25 mouse cellular contexts compared by ENCODE assay signal in genomic region chr7:113261690-113262089, GRCm38 (mm10). TPM values are rescaled to one million over a fixed set of nuclear protein-coding genes. Genes with fewer than 3 reads are reported as not detected.
DNase-seq lines count a peak whose midpoint lies in the region; ATAC-seq and TF ChIP-seq lines count a peak whose summit lies in the region.
"Had no signal": no experiment of that assay in that cellular context is flagged by ENCODE, and none has a peak within 500 bp of the region (broad histone marks: within the 10 kb centered on the region; RNA-seq: fewer than 3 reads in every experiment).

No protein-coding gene starts in this region.

- H3K4me1 ChIP-seq in intestine, embryonic 14.5 days (replicated peaks; ENCODE audit: control insufficient read depth, insufficient read depth, low read length), result no peaks in the 10 kb centered on the region
- no peaks in the 10 kb centered on the region for H3K4me1 ChIP-seq in intestine, postnatal 0 days (replicated peaks; ENCODE audit: control insufficient read depth, insufficient read depth, low read length)
- peaks cover 0 to 19% of the 10 kb centered on the region in 2 experiments; a peak in 2 of 4 replicates for H3K4me1 ChIP-seq in ES-E14 (ENCODE audit: control insufficient read depth in 2 of 2, insufficient read depth in 2 of 2, low read length in 2 of 2, poor library complexity in 1 of 2)
- peaks cover 9% of the 10 kb centered on the region for H3K4me1 ChIP-seq in intestine, embryonic 16.5 days (ENCODE audit: control insufficient read depth, insufficient read depth, low read length)

- H3K27me3 ChIP-seq in intestine, embryonic 14.5 days (replicated peaks; ENCODE audit: control insufficient read depth, insufficient read depth, low read length), result no peaks in the 10 kb centered on the region
- no peaks in the 10 kb centered on the region for H3K27me3 ChIP-seq in intestine, postnatal 0 days (replicated peaks; ENCODE audit: control insufficient read depth, insufficient read depth, low read length)
- H3K27me3 ChIP-seq in intestine, embryonic 16.5 days (replicated peaks; ENCODE audit: control insufficient read depth, insufficient read depth, low read length), result no peaks in the 10 kb centered on the region
- H3K27me3 ChIP-seq: CH12.LX; limb, embryonic 13.5 days; liver, embryonic 15.5 days; midbrain, embryonic 15.5 days; neural tube, embryonic 12.5 days had no signal

- ATAC-seq in intestine, embryonic 14.5 days (replicated peaks; ENCODE audit: low FRiP score, low TSS enrichment, low read depth), result 0 out of 2 replicates have a peak, but pooled peaks have one; percentile 55
- no peak for ATAC-seq in intestine, postnatal 0 days
- ATAC-seq in CD4-positive, CD25-positive, alpha-beta regulatory T cell, adult 4 months, result peak; percentile 29
- ATAC-seq in intestine, embryonic 16.5 days, result peak; percentile 47; the same call in 1 of the 2 replicates
- no peak for ATAC-seq in cerebellum, adult (ENCODE audit: insufficient number of reproducible peaks, low FRiP score, low TSS enrichment)
- ATAC-seq: hindbrain, embryonic 16.5 days; midbrain, embryonic 15.5 days had no signal

- H3K27ac ChIP-seq in intestine, embryonic 14.5 days (ENCODE audit: low read depth), result no peak overlapping the region
- no peak overlapping the region for H3K27ac ChIP-seq in intestine, postnatal 0 days (ENCODE audit: low read depth, low read length)
- H3K27ac ChIP-seq in ES-E14 (ENCODE audit: insufficient read depth, low read depth, low read length, poor library complexity, severe bottlenecking), result peak overlapping the region; percentile 94
- no peak overlapping the region for H3K27ac ChIP-seq in intestine, embryonic 16.5 days (ENCODE audit: low read length)
- H3K27ac ChIP-seq: hindbrain, embryonic 10.5 days; kidney, postnatal 0 days; limb, embryonic 13.5 days; liver, embryonic 15.5 days; midbrain, embryonic 15.5 days; neural tube, embryonic 12.5 days had no signal

- no peaks in the 10 kb centered on the region for H3K36me3 ChIP-seq in intestine, embryonic 14.5 days (ENCODE audit: control insufficient read depth, insufficient read depth, low read length)
- H3K36me3 ChIP-seq in intestine, postnatal 0 days (ENCODE audit: control insufficient read depth, insufficient read depth), result no peaks in the 10 kb centered on the region
- H3K36me3 ChIP-seq in ES-E14 (ENCODE audit: control insufficient read depth, insufficient read depth, low read length, poor library complexity, severe bottlenecking), result no peaks in the 10 kb centered on the region; the same call in 1 of the 2 replicates
- H3K36me3 ChIP-seq in intestine, embryonic 16.5 days (ENCODE audit: control insufficient read depth, insufficient read depth, low read length), result no peaks in the 10 kb centered on the region
- H3K36me3 ChIP-seq: hindbrain, embryonic 10.5 days; limb, embryonic 13.5 days; liver, embryonic 15.5 days; midbrain, embryonic 15.5 days; neural tube, embryonic 12.5 days had no signal

- WGBS in intestine, embryonic 14.5 days, result 38% methylated on average over 3 of the region's 3 CpGs
- WGBS in intestine, postnatal 0 days, result 37% methylated on average over 3 of the region's 3 CpGs
- WGBS in intestine, embryonic 16.5 days, result 46% methylated on average over 3 of the region's 3 CpGs

- H3K9me3 ChIP-seq in intestine, embryonic 14.5 days (ENCODE audit: control insufficient read depth, low read length), result no peaks in the 10 kb centered on the region
- no peaks in the 10 kb centered on the region for H3K9me3 ChIP-seq in intestine, postnatal 0 days (ENCODE audit: control insufficient read depth)
- no peaks in the 10 kb centered on the region for H3K9me3 ChIP-seq in ES-E14 (ENCODE audit: control insufficient read depth, insufficient read depth, low read depth, low read length)
- no peaks in the 10 kb centered on the region for H3K9me3 ChIP-seq in intestine, embryonic 16.5 days (ENCODE audit: control insufficient read depth, low read length)
- H3K9me3 ChIP-seq: hindbrain, embryonic 10.5 days; limb, embryonic 13.5 days; liver, embryonic 15.5 days; midbrain, embryonic 15.5 days; neural tube, embryonic 12.5 days had no signal

- H3K4me2 ChIP-seq in intestine, embryonic 14.5 days (ENCODE audit: low read length), result no peak overlapping the region
- H3K4me2 ChIP-seq in intestine, postnatal 0 days (replicated peaks; ENCODE audit: low read depth), result no peak overlapping the region
- no peak overlapping the region for H3K4me2 ChIP-seq in intestine, embryonic 16.5 days (ENCODE audit: low read depth, low read length)
- H3K4me2 ChIP-seq: heart, embryonic 11.5 days; limb, embryonic 13.5 days; liver, embryonic 15.5 days; midbrain, embryonic 15.5 days; neural tube, embryonic 12.5 days had no signal

- no peak for TF ChIP-seq CTCF in intestine, postnatal 0 days (IDR thresholded peaks at IDR 0.05; ENCODE audit: low read depth)

- no peak overlapping the region for H3K4me3 ChIP-seq in intestine, embryonic 14.5 days (ENCODE audit: low read depth, low read length)
- no peak overlapping the region for H3K4me3 ChIP-seq in intestine, postnatal 0 days (ENCODE audit: low read depth, low read length)
- H3K4me3 ChIP-seq in ES-E14 (ENCODE audit: insufficient read depth in 1 of 2, low read depth in 1 of 2, low read length in 2 of 2, poor library complexity in 1 of 2, severe bottlenecking in 1 of 2), result peak overlapping the region in 1 of 2 experiments; percentile 2; a peak in 1 of 4 replicates
- no peak overlapping the region for H3K4me3 ChIP-seq in intestine, embryonic 16.5 days (ENCODE audit: low read length)
- H3K4me3 ChIP-seq: hindbrain, embryonic 10.5 days; limb, embryonic 13.5 days; liver, embryonic 15.5 days; midbrain, embryonic 15.5 days; neural tube, embryonic 12.5 days had no signal

- DNase-seq in intestine, embryonic 14.5 days (ENCODE audit: low spot score), result no peak
- DNase-seq in ES-E14 (ENCODE audit: low read depth, low spot score), result no peak
- DNase-seq in ovary, postnatal 36 days (ENCODE audit: low spot score), result no peak
- DNase-seq: adrenal gland, postnatal 36 days; cerebellum, adult 18-20 months; cerebellum, postnatal 14 days; gastrocnemius, postnatal 36 days; heart, postnatal 10 days; kidney, adult 2 months; layer of hippocampus, adult 9-11 months; lung, postnatal 4 days; thymus, adult 2 months had no signal

- no peak overlapping the region for H3K9ac ChIP-seq in intestine, embryonic 14.5 days (ENCODE audit: low read length)
- no peak overlapping the region for H3K9ac ChIP-seq in intestine, postnatal 0 days (ENCODE audit: low read depth, low read length)
- H3K9ac ChIP-seq in ES-E14 (ENCODE audit: insufficient read depth, low read depth, low read length, poor library complexity, severe bottlenecking), result 0 out of 2 replicates have a peak overlapping the region, but pooled peaks have one; percentile 22
- no peak overlapping the region for H3K9ac ChIP-seq in intestine, embryonic 16.5 days (ENCODE audit: low read depth, low read length)
- H3K9ac ChIP-seq: limb, embryonic 13.5 days; liver, embryonic 15.5 days; midbrain, embryonic 15.5 days; neural tube, embryonic 12.5 days had no signal

- in situ Hi-C loops in ES-E14 (cut with MboI; ENCODE audit: low sequenced_read_pairs in 2 of 2, unreplicated experiment in 2 of 2), result loop anchor here in 1 of 2 experiments (25.0 kb wide), 1 partner anchor 349 kb away; no protein-coding TSS in a partner anchor

TF ChIP-seq in ES-E14, 5 proteins besides CTCF, POLR2A, EP300 and RAD21:
- TF ChIP-seq HCFC1 (IDR thresholded peaks at IDR 0.05; ENCODE audit: borderline replicate concordance, insufficient read depth, low read length) (no peak), MAFK (IDR thresholded peaks at IDR 0.05; ENCODE audit: insufficient read depth, low read depth, low read length) (no peak)

RNA-seq across cellular contexts. Expression of gene Arntl, which starts 54.4 kb away (rescaled TPM):
- 7.9 TPM in 2 replicates for polyA plus RNA-seq in intestine, embryonic 14.5 days (2014; fragmentation: Nextera tagmentation; extraction: Ambion mirVana)
- 5.3 and 5.4 TPM in 2 replicates for polyA plus RNA-seq in intestine, postnatal 0 days (2015; fragmentation: Nextera tagmentation; extraction: Ambion mirVana)
- 10 to 100 TPM; 22.6 to 25.0 TPM for polyA plus RNA-seq in CD4-positive, CD25-positive, alpha-beta regulatory T cell, adult 4 months (2017; shearing (Covaris generic))
- total RNA-seq in ES-E14 (2012; rRNA removed), result 7.2 and 10.0 TPM in 2 replicates
- 8.6 and 8.9 TPM in 2 replicates for polyA plus RNA-seq in intestine, embryonic 16.5 days (2015; fragmentation: Nextera tagmentation; extraction: Ambion mirVana)

Comparison
In these comparisons a context has a peak if more than half of its experiments do, and no peak if none do; other contexts are left out.
1. ATAC-seq: peak in intestine, embryonic 14.5 days (single experiment), CD4-positive, CD25-positive, alpha-beta regulatory T cell, adult 4 months (single experiment) and intestine, embryonic 16.5 days (single experiment); none in intestine, postnatal 0 days (single experiment) and cerebellum, adult (single experiment).